Mouse (Mus musculus) erythroblast, embryonic 14.5 days (primary cell): Measurements from ENCODE around the gene Usp12.

Source experiments
- GATA1 ChIP-seq: IDR thresholded peaks from 2 replicates; pipeline ENCODE4 v1.6.1; 2012; ENCODE audit warnings: low read length, inconsistent platforms, mixed read lengths
- TAL1 ChIP-seq: IDR thresholded peaks from 3 replicates; pipeline ENCODE4 v1.6.1; 2012; ENCODE audit warnings: low read length, inconsistent platforms, mixed read lengths

DNA sequence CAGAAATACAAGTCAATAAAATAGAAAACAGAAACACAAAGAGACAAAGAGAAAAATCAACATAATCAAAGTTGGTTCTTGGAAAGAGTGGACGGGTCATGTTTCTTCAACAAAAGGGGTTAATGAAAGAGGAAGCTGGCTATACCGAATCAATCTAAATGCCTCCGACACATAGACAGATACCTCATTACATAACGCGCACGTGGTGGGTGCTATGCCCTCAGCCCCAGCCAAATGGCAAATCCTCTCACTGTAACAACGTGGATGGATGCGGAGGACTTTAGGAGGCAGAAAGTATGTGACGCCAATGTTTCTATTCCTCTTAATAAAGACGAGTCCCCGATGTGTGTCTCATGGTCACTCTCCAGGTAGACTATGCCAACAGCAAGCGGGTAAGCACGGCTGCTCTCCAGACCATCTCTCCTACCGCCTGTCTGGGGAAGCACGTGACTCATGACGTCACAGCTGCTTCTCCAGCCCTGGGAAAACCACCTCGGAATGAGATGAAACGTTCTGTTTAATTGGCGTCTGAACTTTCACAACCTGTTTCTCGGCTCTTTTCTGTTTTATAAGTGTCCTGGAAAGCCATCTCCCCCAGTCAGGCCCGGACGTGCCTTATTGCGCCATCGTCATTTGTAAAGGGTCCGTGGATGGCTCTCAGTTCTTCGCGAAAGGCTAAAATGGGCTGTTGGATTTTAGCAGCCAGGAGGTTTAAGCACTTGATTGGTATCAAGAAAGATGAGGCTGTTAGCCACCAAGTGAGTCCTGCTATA lies 75.0 kb downstream of the Usp12 start:
- TF ChIP-seq GATA1 = no peak
- TF ChIP-seq TAL1 = no peak
